Mouse (Mus musculus) limb, embryonic 14.5 days (tissue): ENCODE measurements around the gene Simc1. TPM values are rescaled to one million over a fixed set of nuclear protein-coding genes. Genes with fewer than 3 reads are reported as not detected.
A peak's percentile ranks its signal among the peaks of the same experiment; 100 is the strongest.

ENCODE experiments used
- ATAC-seq: fragments of 200-750 bp; cut with Nextera tagmentation; 2 replicates; pipeline ENCODE4 v1.8.0; 2017; ENCODE audit warnings: low read depth, moderate number of reproducible peaks, moderate TSS enrichment; ENCODE audit not compliant: low FRiP score
- DNase-seq: peaks from one replicate; pipeline ENCODE4 v3.0.0-alpha.2; 2015; ENCODE audit warnings: low spot score
- H3K27ac ChIP-seq: fragments of 300-500 bp; sonication (generic); replicated peaks from 2 replicates; pipeline ENCODE4 v1.5.1; 2014; ENCODE audit warnings: low read depth, mild to moderate bottlenecking, low read length, moderate library complexity, mixed read lengths
- H3K27me3 ChIP-seq: fragments of 300-500 bp; sonication (generic); 2 replicates; pipeline ENCODE4 v1.6.1; 2014; ENCODE audit warnings: low read length, mixed read lengths; ENCODE audit not compliant: control insufficient read depth, insufficient read depth
- H3K36me3 ChIP-seq: fragments of 300-500 bp; sonication (generic); 2 replicates; pipeline ENCODE4 v1.6.1; 2014; ENCODE audit warnings: mild to moderate bottlenecking, low read length, moderate library complexity, mixed read lengths; ENCODE audit not compliant: control insufficient read depth, insufficient read depth
- H3K4me1 ChIP-seq: fragments of 300-500 bp; sonication (generic); 2 replicates; pipeline ENCODE4 v1.6.1; 2014; ENCODE audit warnings: antibody characterized with exemption, low read length, mixed read lengths; ENCODE audit not compliant: control insufficient read depth, insufficient read depth
- H3K4me2 ChIP-seq: fragments of 300-500 bp; sonication (generic); replicated peaks from 2 replicates; pipeline ENCODE4 v1.6.1; 2014; ENCODE audit warnings: low read depth, mild to moderate bottlenecking, low read length, moderate library complexity; ENCODE audit not compliant: severe bottlenecking
- H3K4me3 ChIP-seq: fragments of 300-500 bp; sonication (generic); replicated peaks from 2 replicates; pipeline ENCODE4 v1.5.1; 2014; ENCODE audit warnings: low read length
- H3K9ac ChIP-seq: fragments of 300-500 bp; sonication (generic); 2 replicates; pipeline ENCODE4 v1.6.1; 2014; ENCODE audit warnings: mild to moderate bottlenecking, low read depth, low read length, moderate library complexity; ENCODE audit not compliant: severe bottlenecking
- H3K9me3 ChIP-seq: fragments of 300-500 bp; sonication (generic); 2 replicates; pipeline ENCODE4 v1.6.1; 2016; ENCODE audit warnings: low read length; ENCODE audit not compliant: control insufficient read depth
- POLR2A ChIP-seq: fragments of 200-500 bp; IDR thresholded peaks from 2 replicates; pipeline ENCODE4 v1.8.0; 2012; ENCODE audit warnings: inconsistent platforms, mild to moderate bottlenecking, moderate library complexity, borderline replicate concordance; ENCODE audit not compliant: insufficient read depth, insufficient read length; ENCODE audit errors: extremely low read depth
- WGBS: fragments of 180-500 bp; shearing (Covaris S2); extraction: QIAGEN DNeasy Blood & Tissue Kit; methylation state at CpG from one replicate; pipeline ENCODE4 v1.1.7; 2014; 5-methylcytosine and 5-hydroxymethylcytosine counted together
- polyA plus RNA-seq, 2 experiments: library from polyadenylated mRNA; depleted of rRNA in 1 of 2; stranded (reverse) in 1 of 2; unstranded in 1 of 2; fragments of >200 nt; fragmentation: Nextera tagmentation in 1 of 2; extraction: Ambion mirVana in 1 of 2; gene quantifications; 2 replicates each; pipeline versions ENCODE4 v1.2.1 to v1.2.3; 2012 to 2014

The Simc1 gene
- polyA plus RNA-seq, 2 experiments, result 14.8 to 25.0 TPM

DNA sequence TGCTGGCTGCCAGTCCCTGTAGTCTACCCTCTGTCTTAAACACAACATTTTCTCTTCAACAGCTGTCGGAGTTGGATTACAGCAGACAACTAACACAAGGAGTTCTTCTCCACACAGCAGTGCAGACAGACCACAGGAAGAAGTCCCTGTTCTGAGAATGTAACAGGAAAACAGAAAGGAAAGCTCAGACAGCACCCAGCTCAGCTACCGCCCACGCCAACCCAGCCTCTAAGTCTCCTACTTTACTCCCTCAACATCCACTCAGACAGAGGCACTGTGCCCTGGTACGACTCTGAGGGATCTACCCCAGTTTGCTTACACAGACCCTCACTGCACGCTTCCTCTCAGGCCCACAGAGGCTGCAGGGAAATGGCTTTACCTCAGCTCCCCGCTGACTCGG, 57.0 kb downstream of the Simc1 start:
- DNase-seq (no peak), ATAC-seq (no peak)
- Histone ChIP-seq H3K4me3 (no peak overlapping the region), H3K27me3 (no peaks in the 10 kb centered on the region), H3K4me2 (no peak overlapping the region), H3K9ac (no peak overlapping the region), H3K9me3 (no peaks in the 10 kb centered on the region), H3K4me1 (peaks cover 9% of the 10 kb centered on the region; the same call in 1 of the 2 replicates), H3K36me3 (peaks cover 76% of the 10 kb centered on the region), H3K27ac (no peak overlapping the region)
- TF ChIP-seq POLR2A, result no peak
- WGBS, result 96% methylated on average over 7 of the region's 7 CpGs

DNA sequence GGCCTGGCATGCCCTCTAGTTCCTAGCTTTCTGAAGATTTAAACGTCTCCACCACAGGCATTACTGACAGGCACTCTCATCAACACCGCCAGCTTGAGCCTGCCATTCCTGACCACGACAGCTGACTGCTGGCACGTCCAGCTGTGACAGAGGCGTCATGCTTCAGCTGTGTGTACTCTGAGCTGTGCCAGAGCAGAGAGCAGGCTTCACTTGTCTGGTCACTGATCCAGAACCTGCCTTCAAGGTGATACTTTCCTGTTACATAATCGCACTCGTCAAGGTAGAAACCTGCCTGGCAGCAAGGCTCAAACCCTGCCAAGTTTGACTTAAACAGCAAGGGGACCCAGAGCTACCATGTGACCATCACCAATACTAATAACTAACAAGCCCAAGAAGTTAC, 59.0 kb downstream of the Simc1 start:
- no peaks in the 10 kb centered on the region for H3K9me3 ChIP-seq

DNA sequence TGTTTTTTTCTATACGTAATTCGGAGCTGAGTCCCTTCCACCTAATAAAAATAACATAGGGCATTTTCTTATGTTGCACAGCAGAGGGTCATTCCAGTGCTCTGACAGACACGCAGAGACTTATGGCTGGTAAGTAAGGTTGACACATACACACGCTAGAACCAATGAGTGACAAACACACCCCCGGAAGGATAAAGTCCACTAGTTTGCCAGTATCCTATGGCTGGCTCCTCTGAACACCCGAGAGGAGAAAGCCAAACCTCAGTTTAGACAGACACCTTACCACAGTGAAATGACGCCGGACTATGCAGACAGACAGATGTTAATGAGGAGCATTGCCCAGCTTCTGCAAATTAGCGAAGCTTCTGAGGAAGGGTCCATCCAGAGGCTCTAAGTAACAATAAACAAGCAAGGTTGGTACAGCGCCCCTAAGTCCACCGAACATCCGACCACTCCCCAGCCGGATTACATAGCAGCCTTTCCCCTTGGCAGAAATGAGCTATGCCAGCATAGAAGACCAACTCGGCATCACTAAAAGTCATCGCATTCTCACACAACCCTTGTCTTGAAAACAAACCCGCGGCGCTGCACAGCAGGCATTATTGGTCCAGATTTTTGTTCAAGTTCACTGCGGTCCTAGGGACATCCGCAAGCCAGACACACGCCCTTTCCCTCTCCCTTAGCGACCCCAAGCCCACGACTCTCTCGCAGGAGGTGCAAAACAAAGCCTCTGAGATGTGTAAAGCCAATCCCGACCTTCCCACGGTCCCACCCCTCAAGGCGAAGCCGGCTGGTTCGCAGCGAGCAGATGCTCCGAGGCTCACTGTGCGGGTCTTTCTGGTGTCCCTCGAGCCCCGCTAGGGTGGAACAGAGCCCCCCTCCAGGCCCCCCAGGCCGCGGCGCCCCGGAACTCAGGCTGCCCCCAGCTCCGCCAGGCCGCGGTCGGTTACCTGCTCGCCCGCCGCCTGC, 60.9 kb downstream of the Simc1 start:
- Histone ChIP-seq H3K4me1 (peaks cover 9% of the 10 kb centered on the region; the same call in 1 of the 2 replicates), H3K27ac (peak overlapping the region; percentile 15; the same call in 1 of the 2 replicates), H3K36me3 (peaks cover 37% of the 10 kb centered on the region), H3K9me3 (no peaks in the 10 kb centered on the region), H3K27me3 (no peaks in the 10 kb centered on the region), H3K4me2 (peak overlapping the region; percentile 85), H3K4me3 (peak overlapping the region; percentile 98), H3K9ac (peak overlapping the region; percentile 93)
- no peak for TF ChIP-seq POLR2A
- no peak for DNase-seq
- WGBS, result 13% methylated on average over 42 of the region's 45 CpGs
- peak; percentile 50 for ATAC-seq

More for the DNA sequence above, 59.0 kb downstream of the Simc1 start:
- TF ChIP-seq POLR2A, result no peak
- WGBS, result 86% methylated on average over 7 of the region's 7 CpGs
- Histone ChIP-seq H3K27ac (no peak overlapping the region), H3K9ac (no peak overlapping the region), H3K4me1 (peaks cover 9% of the 10 kb centered on the region; the same call in 1 of the 2 replicates), H3K4me2 (no peak overlapping the region), H3K4me3 (no peak overlapping the region), H3K36me3 (peaks cover 56% of the 10 kb centered on the region), H3K27me3 (no peaks in the 10 kb centered on the region)
- DNase-seq (no peak), ATAC-seq (no peak)

DNA sequence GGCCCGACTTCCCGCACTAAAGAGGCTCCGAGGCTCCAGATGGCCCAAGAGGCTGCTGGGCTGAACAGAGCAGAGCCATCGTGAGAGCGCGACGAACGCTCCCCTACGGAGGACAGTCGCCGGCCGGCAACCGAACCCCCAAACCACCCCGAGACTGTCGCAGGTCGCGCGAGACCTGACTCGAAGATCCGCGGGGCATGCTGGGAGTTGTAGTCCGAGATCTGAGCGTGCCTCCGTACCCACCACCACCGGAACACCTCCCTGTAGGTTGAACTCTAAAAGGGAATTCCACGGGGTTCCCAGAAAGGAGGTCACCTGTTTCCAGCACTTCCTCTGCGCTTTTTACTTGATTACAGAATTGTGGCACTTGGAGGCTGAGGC, 61.6 kb downstream of the Simc1 start, which contains the start of gene 4833439L19Rik:
Gene 4833439L19Rik (minus strand): TSS at position 235 of the 381 bp plus-strand sequence.
- under 1% methylated on average over 27 of the region's 27 CpGs for WGBS
- H3K4me2 ChIP-seq, result peak within 1 kb of the TSS; percentile 85
- no peaks in the 10 kb centered on the region for H3K27me3 ChIP-seq
- H3K9ac ChIP-seq, result peak within 1 kb of the TSS; percentile 93
- H3K27ac ChIP-seq, result peak within 1 kb of the TSS; percentile 15; the same call in 1 of the 2 replicates
- H3K4me3 ChIP-seq, result peak within 1 kb of the TSS; percentile 98
- H3K9me3 ChIP-seq, result no peaks in the 10 kb centered on the region
- peak; percentile 97 for DNase-seq
- H3K36me3 ChIP-seq, result peaks cover 30% of the 10 kb centered on the region
- H3K4me1 ChIP-seq, result peaks cover 9% of the 10 kb centered on the region; the same call in 1 of the 2 replicates
- ATAC-seq, result peak; percentile 98
- TF ChIP-seq POLR2A, result 0 out of 2 replicates have a peak, but pooled peaks have one; percentile 71

DNA sequence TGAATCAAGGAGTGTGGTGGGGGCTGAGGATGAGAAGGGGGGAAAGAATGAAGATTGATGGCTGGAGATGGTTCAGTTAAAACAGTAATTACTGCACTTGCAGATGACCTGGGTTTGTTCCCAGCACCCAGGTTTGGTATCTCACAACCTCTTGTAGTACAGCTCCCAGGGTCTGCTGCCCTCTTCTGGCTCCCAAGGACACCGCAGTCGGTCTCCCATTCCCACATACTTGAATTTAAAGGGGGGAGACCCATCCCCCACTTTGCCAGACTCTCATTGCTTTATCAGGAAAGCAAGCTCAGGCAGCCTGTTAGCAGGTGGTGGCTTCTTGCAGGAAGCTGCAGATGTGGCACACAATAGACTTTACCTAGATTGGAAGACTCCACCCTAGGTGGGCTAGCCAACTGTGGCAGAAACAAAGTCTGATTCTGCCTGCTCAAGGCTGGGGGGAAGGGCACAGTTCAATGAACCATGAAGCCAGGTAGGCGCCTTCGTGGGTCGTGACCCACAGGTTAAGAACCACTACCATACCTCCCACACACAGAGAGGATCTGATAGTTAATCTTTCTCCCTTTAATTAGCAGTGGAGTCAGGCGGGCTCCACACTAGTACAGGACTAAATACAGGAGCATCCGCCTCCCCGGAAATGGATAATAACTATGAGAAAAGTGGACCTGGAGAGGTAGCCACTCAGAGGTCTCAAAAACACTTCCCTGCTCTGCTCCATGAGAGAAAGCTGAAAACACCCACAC, 62.2 kb downstream of the Simc1 start:
- H3K4me2 ChIP-seq, result peak overlapping the region; percentile 57
- H3K9me3 ChIP-seq, result no peaks in the 10 kb centered on the region
- H3K4me3 ChIP-seq, result peak overlapping the region; percentile 98
- peak overlapping the region; percentile 93; the same call in 1 of the 2 replicates for H3K9ac ChIP-seq
- peaks cover 9% of the 10 kb centered on the region; the same call in 1 of the 2 replicates for H3K4me1 ChIP-seq
- peak; percentile 44 for DNase-seq
- H3K27ac ChIP-seq, result no peak overlapping the region
- WGBS, result 53% methylated on average over 8 of the region's 8 CpGs
- ATAC-seq, result peak; percentile 66
- peaks cover 24% of the 10 kb centered on the region for H3K36me3 ChIP-seq
- TF ChIP-seq POLR2A, result no peak
- H3K27me3 ChIP-seq, result no peaks in the 10 kb centered on the region
